Mouse (Mus musculus) embryo, embryonic 10 days (tissue): ENCODE results near the gene Ccl26.
"Not testable (repeated sequence)": the region's sequence is repeated elsewhere in the genome, so short reads cannot be mapped to it uniquely, and the experiment has no call there.

Experiments used
- DNase-seq: peaks from one replicate; pipeline ENCODE4 v3.0.0-alpha.2; 2015; ENCODE audit warnings: low spot score

Gene Ccl26

GRCm38 (mm10) chr5:135563469-135563868 is at the start of gene Ccl26:
Gene Ccl26, minus strand, starts transcription at chr5:135563569.
- DNase-seq = no peak

- DNase-seq = no peak
These were observed 46.4 kb upstream of the Ccl26 start for GRCm38 (mm10) chr5:135609794-135610193.

GRCm38 (mm10) chr5:135607581-135607980 is 44.2 kb upstream of the Ccl26 start:
- no peak for DNase-seq

DNA sequence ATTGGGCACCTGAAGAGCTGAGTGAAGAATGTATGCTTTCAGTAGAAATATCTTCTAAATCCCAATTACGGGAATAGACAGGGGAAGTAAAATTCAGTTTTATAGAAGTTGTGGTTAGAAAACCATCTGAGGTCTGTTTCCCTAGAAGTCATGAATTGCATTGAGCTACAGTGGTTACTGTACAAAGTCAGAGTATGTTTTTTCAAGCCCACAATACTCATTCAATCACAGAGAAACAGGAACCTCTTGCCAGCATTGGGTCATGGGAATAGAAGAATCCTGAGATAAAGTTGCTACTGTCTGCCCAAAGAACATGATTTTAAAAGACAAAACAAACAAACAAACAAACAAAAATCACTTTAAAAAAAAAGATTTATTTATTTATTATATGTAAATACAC is 43.3 kb upstream of the Ccl26 start:
- DNase-seq = not testable (repeated sequence)

GRCm38 (mm10) chr5:135604643-135605042 is 41.3 kb upstream of the Ccl26 start:
- not testable (repeated sequence) for DNase-seq

GRCm38 (mm10) chr5:135589996-135590784 is 26.8 kb upstream of the Ccl26 start:
- no peak for DNase-seq

GRCm38 (mm10) chr5:135587764-135588163 is 24.4 kb upstream of the Ccl26 start:
- DNase-seq = no peak

GRCm38 (mm10) chr5:135585691-135586090 is 22.3 kb upstream of the Ccl26 start:
- no peak for DNase-seq

DNA sequence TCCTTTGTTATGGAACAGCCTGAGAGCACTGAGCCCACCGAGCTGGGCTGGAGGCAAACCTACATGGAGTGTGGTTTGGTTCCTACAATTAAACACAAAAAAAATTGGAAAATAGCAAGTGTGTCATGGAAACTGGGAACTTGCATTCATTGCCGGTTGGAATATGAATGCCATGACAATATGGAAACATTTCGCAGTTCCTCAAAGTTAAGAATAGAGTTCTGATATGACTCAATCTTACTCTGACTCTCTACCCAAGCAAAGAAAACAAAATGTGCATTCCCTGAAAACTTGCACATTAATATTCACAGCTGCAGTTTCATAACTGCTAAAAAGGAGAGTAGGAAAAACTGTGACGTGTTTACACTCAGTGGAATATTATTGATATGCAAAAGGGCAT is 19.0 kb upstream of the Ccl26 start:
- no peak for DNase-seq

DNA sequence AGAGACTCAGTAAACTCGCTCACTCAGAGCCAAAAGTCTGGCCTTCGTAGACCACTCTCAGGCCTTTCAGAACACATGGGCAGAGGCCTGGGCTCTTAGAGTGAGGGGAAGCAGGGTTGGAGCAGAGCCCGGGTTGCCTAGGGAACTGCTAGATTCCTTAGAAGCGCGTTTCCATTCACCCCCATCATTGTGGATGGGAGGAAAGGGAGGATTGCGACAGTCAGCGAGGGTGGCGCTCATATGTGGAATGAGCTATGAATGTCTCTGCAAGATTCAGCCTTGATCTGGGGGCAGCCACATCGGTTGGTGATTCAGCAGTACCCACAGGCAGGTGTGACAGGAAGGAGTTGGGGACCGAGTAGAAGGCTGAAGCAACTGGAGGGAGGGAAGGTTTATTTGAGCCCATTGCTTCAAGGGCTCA is 16.0 kb upstream of the Ccl26 start:
- no peak for DNase-seq

GRCm38 (mm10) chr5:135576055-135576454 is 12.7 kb upstream of the Ccl26 start:
- DNase-seq = no peak

- no peak for DNase-seq
These were observed 9.6 kb upstream of the Ccl26 start, which contains the start of gene Ccl24 for GRCm38 (mm10) chr5:135573006-135573405. Gene Ccl24, minus strand, starts transcription at chr5:135573049.

- no peak for DNase-seq
These were observed 5.3 kb upstream of the Ccl26 start for GRCm38 (mm10) chr5:135568698-135569097.

GRCm38 (mm10) chr5:135567556-135568265 is 4.3 kb upstream of the Ccl26 start:
- no peak for DNase-seq

- no peak for DNase-seq
These were observed 5.7 kb downstream of the Ccl26 start for GRCm38 (mm10) chr5:135557671-135558070.

GRCm38 (mm10) chr5:135557051-135557450 is 6.3 kb downstream of the Ccl26 start:
- DNase-seq = peak; percentile 32

- DNase-seq = no peak
These were observed 7.1 kb downstream of the Ccl26 start for GRCm38 (mm10) chr5:135556259-135556658.

DNA sequence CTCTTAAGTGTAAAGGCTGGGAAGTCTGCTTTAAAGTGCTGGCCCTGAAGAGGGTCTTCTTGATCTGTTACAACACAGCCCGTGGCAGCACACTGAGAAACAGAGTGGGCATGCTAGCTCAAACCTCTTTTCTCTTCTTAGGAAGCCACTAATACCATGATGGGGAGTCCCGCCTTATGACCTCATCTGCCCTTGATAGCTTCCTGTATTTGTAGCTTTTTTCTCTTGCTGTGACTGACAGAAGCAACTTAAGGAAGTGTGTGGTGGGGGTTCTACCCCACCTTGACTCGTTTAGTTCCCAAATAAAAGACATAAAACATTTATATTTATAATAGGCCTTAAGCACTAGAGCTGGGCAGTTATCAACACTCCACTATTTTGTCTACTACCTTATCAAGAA is 11.8 kb downstream of the Ccl26 start:
- no peak for DNase-seq

GRCm38 (mm10) chr5:135550910-135551309 is 12.5 kb downstream of the Ccl26 start:
- DNase-seq = peak; percentile 50

DNA sequence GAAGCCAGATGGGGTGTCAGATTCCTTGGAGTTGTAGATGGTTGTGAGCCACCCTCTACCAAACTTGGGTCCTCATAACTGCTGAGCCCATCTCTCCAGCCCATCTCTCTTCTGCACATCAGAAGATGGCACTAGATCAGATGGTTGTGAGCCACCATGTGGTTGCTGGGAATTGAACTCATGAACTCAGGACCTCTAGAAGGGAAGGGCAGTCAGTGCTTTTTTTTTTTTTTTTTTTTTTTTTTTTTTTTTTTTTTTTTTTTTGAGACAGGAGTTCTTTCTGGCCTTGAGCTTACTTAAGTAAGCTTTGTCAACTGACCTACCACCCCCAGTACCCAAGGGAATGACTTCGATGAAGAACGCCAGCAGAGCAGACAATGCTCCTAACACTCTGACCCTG is 15.4 kb downstream of the Ccl26 start:
- no peak for DNase-seq

- peak; percentile 98 for DNase-seq
These were observed 18.2 kb downstream of the Ccl26 start, which contains the start of gene Hip1 for GRCm38 (mm10) chr5:135544865-135545797. Gene Hip1, minus strand, starts transcription at chr5:135545120.

GRCm38 (mm10) chr5:135544032-135544558 is 19.3 kb downstream of the Ccl26 start:
- DNase-seq = no peak
